Mouse (Mus musculus) left cerebral cortex, postnatal 14 days (tissue): ENCODE data around the gene Socs2. TPM values are rescaled to one million over a fixed set of nuclear protein-coding genes. Genes with fewer than 3 reads are reported as not detected.

Source experiments
- DNase-seq, 2 experiments: peaks; one replicate each; pipeline ENCODE4 v3.0.0; 2021 to 2022; ENCODE audit warnings: low spot score in 2 of 2, mixed read lengths in 1 of 2
- intact Hi-C: fragments of 180-260 bp; cut with DNase I; formaldehyde crosslinking; loops from one replicate; pipeline ENCODE4 v1.15.1; 2025
- total RNA-seq, 2 experiments: library from RNA; stranded (reverse); gene quantifications; 2 replicates each; pipeline ENCODE4 v1.2.3; 2021

Gene Socs2
- total RNA-seq, 2 experiments from 2014 or later, result 35.9 to 40.2 TPM

DNA sequence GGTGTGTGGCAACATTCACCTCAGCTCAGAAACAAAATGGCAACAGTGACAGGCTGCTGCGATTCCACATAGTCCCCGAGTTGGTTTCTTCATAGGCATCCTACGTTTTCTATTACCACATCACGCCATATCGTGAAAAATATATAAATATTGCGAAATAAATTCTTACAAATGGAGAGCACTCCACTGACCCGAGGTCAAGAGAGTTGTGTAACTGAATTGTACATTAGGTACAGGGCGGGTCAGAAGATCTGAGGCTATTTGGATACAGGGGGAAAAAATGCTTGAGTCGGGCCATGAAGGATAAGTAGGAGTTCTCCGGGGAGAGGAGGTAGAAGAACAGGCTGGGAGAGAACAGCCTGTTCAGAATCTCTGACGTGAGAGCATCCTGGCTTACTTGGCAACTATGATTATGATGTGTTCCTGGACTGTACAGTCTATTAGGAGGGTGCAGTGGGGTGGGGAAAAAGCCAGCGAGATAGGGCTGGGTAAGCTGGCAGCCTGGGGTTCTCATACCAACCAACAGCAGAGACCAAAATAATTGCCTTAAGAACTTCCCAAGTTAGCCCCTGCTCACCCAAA is 55.6 kb downstream of the Socs2 start:
- intact Hi-C loops, result no loop called here
- no peak for DNase-seq

DNA sequence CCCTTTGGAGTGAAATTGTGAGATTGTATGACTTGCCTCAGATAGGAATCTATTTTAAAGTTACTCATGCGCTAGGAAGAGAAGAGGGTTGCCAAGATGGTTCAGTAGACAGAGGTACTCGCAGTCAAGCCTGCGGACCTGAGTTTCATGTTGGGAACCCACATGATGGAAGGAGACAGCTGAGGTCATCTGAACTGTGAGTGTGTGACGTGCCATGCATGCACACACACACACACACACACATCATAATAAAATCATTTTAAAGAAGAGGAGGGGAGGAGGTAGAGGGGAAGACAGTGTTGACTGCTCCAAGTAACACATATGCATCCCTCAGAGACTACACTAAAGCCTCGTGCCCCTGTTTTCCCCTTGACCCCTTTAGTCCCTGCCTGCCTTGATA is 56.9 kb downstream of the Socs2 start:
- DNase-seq, result no peak

DNA sequence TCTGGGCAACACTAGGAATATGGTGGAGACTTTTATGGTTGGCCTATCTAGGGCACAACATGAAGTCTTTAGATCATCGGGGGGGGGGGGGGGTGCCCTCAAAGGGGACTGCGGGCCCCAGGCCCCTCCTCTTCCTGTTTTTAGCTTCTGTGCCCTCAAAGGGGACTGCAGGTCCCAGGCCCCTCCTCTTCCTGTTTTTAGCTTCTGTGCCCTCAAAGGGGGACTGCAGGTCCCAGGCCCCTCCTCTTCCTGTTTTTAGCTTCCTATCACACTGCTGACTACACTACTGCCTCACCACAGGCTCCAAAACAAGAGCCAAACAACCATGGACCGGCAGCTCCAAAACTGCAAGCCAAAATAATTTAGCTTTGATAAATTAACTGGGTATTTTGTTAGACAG is 59.3 kb downstream of the Socs2 start:
- intact Hi-C loops, result no loop called here
- no peak for DNase-seq

More for the DNA sequence above, 56.9 kb downstream of the Socs2 start:
- intact Hi-C loops, result no loop called here

DNA sequence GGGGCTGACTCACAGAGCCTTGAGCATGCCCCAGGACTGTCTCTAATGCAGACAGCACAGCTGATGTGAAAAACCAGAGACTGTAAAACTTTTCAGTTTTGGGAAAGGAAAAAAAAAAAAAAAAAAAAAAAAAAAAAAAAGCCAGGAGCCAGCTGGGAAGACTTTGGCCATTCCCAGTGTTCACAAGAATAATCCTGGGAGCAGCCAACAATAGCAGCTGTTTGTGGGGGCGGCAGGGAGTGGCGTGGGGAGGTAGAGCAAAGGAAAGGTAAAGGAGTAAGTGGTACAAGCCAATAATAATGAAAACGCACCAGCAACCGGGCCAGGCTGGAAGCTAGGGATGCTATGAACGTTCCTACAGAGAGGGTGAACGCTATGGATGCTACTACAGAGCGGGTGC is 60.3 kb downstream of the Socs2 start:
- no peak for DNase-seq
- intact Hi-C loops, result no loop called here

DNA sequence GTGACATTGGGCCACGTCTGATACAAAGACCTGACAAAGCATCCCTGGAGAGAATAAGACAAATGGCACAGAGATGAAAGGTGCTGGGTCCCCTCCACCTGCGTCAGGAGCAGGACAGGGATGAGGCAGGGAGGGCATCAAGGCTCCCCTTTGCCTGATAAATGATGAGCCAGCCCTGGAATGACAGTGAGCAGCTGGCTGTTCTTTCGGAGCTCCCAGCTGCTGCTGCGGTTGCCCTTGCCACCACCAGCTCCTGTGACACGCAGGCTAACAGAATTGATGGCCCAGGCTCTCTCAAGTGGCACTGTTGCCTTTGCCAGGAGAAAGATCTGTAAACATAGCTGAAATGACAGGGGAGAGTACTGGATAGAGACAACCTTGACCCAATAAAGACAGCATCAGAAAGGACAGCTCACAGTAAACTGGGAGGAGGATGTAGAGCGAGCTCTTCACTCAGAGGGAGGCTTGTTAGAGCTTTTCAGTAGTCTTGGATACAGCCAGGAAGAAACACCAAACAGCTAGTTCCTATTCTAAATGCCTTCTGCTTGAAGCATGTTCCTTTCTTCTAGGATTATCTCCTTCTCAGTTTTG is 61.2 kb downstream of the Socs2 start:
- intact Hi-C loops, result no loop called here
- DNase-seq, result no peak

DNA sequence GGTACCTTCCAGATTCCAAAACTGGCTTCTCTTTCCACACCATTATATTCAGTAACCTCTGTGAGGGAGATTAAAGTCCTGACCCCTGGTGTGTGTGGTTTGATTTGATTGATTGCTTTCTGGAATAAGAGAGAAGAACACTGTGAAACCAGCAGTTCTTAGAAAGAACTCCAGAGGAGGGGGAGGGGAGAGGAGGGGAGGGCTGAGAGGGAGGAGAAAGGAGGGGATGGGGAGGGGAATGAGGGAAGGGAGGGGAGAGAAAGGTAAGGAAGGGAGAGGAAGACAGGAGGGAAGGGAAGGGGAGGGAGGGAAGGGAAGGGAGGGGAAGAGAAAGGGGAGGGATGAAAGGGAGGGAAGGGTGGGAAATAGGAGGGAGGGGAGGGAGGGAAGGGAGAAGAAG is 62.3 kb downstream of the Socs2 start:
- no peak for DNase-seq
- intact Hi-C loops, result no loop called here

DNA sequence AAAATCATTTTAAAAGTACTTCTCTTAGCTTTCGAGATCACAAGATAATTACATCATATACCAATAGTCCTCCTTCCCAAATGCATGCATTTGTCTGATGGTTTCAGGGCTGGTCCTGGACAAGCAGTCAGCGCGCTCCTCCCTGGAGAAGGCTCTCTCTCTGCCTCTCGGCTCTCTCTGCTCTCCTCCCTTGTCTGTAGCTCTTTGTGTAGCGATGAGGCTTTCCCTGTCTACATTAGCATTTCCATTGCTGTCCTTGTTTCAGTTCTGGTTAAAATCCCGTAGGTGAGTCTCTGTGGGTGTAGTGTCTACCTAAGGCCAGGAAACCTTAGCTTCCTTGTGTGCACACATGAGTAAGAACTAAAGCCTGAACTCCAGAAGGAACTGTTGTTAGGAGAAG is 62.9 kb downstream of the Socs2 start:
- intact Hi-C loops, result no loop called here
- DNase-seq, result no peak

DNA sequence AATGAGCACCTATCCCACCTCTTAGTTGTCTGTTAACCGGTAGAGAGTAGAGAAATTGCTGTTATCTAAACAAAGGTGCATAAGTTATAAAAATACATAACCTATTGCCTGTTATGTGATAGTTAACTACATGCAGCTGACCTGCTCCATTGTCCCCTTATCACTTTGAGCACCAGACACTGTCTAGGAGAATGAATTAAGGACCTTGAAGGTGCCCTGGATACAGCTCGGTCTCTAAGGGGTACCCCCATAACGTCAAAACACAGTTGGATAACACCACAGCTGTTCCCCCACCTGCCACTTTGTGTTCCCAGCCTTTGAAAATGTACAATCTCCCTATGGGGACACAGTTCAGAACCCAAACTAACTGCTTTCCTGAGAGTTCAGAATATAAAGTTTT is 68.5 kb downstream of the Socs2 start:
- no peak for DNase-seq

DNA sequence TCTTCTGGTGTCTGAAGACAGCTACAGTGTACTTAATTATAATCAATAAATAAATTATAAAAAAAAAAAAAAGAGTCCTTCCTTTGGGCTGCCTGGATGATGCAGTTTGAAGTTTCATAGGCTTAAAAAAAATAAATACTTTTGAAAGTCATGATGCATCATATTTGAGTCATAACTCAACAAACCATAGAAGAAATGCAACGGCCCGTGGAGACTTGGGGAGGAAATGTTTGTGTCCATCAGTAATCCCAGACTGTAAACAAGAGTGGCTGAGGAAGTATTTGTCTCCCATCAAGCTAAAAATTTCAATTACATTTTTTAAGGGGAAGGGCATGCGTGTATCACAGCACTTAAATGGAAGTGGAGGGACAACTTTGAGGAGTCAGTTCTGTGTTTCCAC is 69.2 kb downstream of the Socs2 start:
- no peak for DNase-seq
- intact Hi-C loops, result no loop called here

More for the DNA sequence above, 68.5 kb downstream of the Socs2 start:
- intact Hi-C loops, result no loop called here

DNA sequence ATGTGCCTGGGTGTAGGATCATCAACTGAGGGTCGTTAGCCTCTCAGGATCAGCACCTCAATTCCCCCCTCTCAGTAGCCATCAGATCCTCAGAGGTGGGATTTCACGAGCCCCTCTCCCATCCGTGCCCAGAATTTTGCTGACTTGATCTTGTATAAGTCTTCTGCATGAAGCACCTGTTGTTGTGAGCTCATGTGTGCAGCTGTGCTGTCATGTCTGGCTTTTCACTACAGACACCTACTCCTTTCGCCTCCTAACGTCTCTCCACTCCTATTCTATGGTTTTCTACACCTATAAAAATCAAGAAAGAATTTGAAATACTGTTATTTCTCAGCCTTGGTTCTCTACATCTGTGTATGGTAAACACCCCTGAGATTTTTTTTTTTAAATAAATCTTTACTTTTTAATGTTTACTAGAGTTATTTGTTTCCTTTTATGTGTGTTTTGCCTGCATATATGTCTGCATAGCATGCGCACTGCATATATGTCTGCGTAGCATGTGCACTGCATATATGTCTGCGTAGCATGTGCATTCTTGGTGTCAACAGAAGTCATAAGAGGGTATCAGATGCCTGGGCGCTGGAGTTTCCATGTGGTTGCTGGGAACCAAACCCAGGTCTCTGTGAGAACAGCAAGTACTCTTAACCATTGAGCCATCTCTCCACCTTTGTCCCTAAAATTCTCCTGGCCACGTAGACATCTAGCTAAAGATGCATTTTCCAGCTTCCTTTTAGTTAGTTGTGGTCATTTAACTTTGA is 74.0 kb downstream of the Socs2 start:
- no peak for DNase-seq

DNA sequence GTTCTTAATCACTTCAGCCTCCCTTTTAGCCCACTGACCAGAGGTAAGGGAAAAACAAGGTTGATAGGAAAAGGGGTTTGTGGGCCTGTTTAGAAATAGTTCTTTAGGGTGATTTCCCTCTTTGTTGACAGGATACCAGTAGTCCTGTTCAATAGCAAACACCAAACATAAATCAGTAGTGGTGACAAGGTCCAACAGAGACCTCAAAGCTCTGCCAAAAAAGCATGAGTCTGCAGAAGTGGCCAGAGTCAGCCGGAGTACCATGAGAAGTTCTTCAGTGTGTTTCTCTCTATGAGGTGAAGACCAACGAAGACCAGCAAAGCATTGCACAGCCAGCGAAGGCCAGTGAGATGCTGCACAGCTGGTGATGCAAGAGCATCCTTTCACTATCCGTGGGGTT is 76.3 kb downstream of the Socs2 start:
- intact Hi-C loops, result no loop called here
- DNase-seq, result no peak

More for the DNA sequence above, 74.0 kb downstream of the Socs2 start:
- intact Hi-C loops, result no loop called here

DNA sequence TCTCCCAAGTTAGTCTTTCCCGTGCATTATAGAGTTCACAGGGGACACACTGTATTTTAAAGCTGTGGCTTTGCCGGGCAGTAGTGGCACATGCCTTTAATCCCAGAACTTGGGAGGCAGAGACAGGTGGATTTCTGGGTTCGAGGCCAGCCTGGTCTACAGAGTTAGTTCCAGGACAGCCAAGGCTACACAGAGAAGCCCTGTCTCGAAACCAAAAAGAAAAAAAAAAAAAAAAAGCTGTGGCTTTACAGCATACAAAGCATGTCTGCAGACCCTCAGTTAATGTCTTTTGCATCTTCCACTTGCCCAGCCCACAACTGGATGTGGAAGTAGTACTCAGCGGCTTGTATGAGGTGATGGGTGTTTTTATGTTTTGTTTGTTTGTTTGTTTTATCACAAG is 79.4 kb downstream of the Socs2 start:
- no peak for DNase-seq
- intact Hi-C loops, result no loop called here

DNA sequence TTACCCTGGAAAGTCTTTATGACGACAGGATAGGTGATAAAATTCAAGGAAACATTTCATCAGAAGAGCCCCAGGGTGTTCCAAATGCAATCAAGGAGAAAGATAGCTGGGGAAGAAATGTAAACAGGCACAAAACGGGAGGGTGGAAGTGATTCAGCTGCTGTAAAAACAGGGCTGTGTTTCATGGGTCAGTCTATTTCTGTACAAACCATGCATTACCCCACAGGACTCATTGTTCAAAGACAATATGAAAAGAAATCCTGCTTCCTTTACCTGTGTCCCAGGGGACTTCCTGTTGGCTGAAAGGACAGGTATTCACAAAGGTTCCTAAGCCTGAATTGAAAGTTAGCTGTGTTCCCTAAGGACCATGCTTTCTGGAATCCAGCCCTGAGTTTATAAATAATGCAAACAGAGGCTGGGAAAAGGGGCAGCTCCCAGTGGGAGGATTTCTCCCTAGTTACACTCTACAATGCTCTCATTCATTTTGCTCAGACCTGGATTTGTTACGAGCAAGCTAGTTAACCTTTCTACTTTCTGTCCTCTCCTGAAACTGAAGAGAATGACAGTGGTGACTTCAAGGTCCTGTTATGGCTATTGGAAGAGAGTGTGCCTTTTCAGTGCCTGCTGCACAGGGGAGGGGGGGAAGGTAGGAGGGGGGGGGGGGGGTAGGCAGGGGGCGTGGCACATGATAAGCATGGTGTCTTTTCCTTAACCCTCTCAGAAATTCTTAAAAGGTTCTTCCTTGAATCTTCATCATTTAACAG is 80.0 kb downstream of the Socs2 start:
- DNase-seq, result no peak
- intact Hi-C loops, result no loop called here

Other genes starting within 250 kb of the Socs2 start
- 1 to 10 TPM; 5.2 to 6.9 TPM for gene Cradd, start 93.0 kb downstream of the Socs2 start, total RNA-seq
- 10 to 100 TPM; 81.7 to 84.0 TPM for gene Mrpl42, start 84.8 kb upstream of the Socs2 start, total RNA-seq
- gene Ube2n, start 98.0 kb upstream of the Socs2 start, total RNA-seq, result 100 to 1,000 TPM; 202 to 212 TPM
- 100 to 1,000 TPM; 185 to 192 TPM for gene Nudt4, start 147.0 kb upstream of the Socs2 start, total RNA-seq